Mouse (Mus musculus) bone marrow macrophage, adult 2 months (primary cell): ENCODE measurements around the gene Plk5.

ENCODE experiments used
- CTCF ChIP-seq: IDR thresholded peaks from 2 replicates; pipeline ENCODE4 v1.5.1; 2012; ENCODE audit warnings: low read depth, mild to moderate bottlenecking, low read length, moderate library complexity
- POLR2A ChIP-seq: IDR thresholded peaks from 2 replicates; pipeline ENCODE4 v1.6.1; 2012; ENCODE audit warnings: mild to moderate bottlenecking, low read depth, low read length, borderline replicate concordance

DNA sequence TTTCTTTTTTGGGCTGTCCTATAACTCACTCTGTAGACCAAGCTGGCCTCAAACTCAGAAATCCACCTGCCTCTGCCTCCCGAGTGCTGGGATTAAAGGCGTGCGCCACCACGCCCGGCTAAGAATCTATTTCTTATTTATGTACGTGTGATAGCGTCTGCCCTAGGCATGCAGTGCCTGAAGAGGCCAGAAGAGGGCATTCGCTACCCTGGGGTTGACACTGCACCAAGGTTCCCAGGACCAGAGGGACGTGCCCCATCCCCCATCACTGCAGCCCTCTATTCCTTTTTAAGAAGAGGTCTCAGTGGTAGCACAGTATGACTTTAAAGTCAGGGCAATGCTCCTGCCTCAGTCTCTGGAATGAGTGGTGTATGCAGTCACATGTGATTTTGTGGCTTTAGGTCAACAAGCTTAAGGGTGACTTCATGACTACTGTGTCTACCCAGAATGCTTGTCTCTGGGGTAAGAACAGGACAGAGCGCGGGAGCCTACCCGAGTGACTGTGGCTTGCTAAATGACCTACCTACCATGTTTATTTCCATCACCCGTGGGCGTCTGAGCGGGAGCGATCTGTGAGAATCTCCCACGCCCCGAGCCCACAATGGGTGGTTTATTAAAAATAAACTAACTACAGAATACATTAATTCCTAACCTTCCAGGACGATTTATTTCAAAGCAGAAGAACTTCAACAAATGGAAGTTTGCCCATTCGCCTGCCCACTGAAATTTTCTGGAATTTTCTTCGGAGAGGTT is 13.9 kb downstream of the Plk5 start:
- TF ChIP-seq POLR2A: no peak
- no peak for TF ChIP-seq CTCF
